Mouse (Mus musculus): Measurements from ENCODE around the gene Zfp36. TPM values are rescaled to one million over a fixed set of nuclear protein-coding genes. Genes with fewer than 3 reads are reported as not detected.

The Zfp36 gene
- polyA plus RNA-seq, 1 experiment from 2014 or later = 5.7 TPM

DNA sequence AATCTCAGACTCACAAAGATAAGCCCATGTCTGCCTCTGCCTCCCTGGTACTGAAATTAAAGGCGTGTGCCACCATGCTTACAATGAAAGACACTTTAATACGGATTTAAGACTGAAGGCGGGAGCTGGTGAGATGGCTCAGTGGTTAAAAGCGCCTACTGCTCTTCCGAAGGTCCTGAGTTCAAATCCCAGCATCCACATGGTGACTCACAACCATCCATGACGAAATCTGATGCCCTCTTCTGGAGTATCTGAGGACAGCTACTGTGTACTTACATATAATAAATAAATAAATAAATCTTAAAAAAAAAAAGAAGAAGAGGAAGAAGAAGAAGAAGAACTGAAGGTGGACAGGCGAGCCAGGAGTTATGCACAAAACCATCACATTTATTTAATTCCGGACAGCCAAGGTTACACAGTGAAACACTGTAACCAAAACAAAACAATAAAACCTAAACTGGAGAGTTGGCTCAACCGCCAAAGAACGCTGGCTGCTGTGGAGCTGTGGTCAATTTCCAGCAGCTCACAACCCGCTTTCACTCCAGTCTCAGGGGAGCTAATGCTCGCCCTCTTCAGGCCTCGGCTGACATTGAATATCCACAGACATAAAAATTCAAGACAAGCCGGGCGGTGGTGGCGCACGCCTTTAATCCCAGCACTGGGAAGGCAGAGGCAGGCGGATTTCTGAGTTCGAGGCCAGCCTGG is 40.7 kb downstream of the Zfp36 start:
- DNase-seq (ENCODE audit: low spot score) = peak; percentile 49
- H3K9me3 ChIP-seq = no peaks in the 10 kb centered on the region
- WGBS = 80% methylated on average over 19 of the region's 19 CpGs
- H3K27ac ChIP-seq (replicated peaks) = peak overlapping the region; percentile 93
- peaks cover 25% of the 10 kb centered on the region for H3K36me3 ChIP-seq (replicated peaks)
- no peaks in the 10 kb centered on the region for H3K27me3 ChIP-seq (replicated peaks; ENCODE audit: low read depth, poor library complexity, severe bottlenecking)
- peak overlapping the region; percentile 99 for H3K4me3 ChIP-seq
- H3K4me1 ChIP-seq = peaks cover 35% of the 10 kb centered on the region

DNA sequence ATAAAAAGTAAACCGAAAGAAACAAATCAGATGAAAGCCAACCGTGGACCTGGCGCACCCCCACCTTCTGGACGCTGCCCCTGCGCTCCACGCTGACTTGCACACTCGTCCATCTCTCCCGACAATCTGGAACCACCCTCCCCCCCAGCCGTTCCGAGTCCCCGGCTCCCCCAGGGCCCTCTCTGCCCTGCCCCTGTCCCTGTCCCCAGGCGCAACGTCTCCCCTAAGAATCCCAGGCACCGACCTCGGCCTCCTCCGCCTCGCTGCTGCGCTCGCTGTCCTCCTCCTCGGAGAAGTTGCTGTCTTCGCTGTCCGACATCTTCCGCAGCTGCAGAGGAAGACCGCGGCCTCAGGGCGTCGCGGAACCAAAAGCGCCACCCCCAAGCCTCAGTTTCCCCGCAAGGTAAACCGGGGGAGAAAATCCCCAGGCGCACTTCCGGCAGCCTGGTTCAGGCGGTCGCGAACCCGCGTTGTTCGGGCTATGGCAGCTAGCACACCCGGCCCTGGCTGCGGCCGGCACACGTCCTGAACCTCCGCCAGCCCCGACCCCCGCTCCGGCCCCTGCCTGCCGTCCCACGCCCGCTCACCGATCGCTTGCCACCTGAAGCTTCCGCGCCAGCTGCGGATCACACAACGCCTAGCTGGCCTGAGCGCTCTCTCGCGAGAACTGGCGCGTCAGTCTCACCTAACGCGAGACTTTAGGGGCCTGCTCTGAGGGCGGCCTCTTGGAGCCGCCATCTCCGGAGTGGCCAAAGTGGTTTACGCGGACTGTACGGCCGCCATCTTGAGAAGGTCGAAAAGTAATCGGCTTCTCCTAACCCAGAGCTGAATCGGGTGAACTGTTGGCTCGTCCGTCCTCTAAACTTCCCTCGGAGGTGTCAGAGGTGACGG is 41.7 kb downstream of the Zfp36 start, which contains the start of gene Supt5:
Gene Supt5, minus strand, starts transcription at position 639 of the 891 bp plus-strand sequence.
- under 1% methylated on average over 77 of the region's 77 CpGs for WGBS
- DNase-seq (ENCODE audit: low spot score) = peak; percentile 97
- Histone ChIP-seq H3K9me3 (no peaks in the 10 kb centered on the region), H3K4me3 (peak within 1 kb of the TSS; percentile 99), H3K4me1 (peaks cover 35% of the 10 kb centered on the region), H3K27me3 (replicated peaks; ENCODE audit: low read depth, poor library complexity, severe bottlenecking) (no peaks in the 10 kb centered on the region), H3K36me3 (replicated peaks) (peaks cover 33% of the 10 kb centered on the region), H3K27ac (replicated peaks) (peak within 1 kb of the TSS; percentile 93)

DNA sequence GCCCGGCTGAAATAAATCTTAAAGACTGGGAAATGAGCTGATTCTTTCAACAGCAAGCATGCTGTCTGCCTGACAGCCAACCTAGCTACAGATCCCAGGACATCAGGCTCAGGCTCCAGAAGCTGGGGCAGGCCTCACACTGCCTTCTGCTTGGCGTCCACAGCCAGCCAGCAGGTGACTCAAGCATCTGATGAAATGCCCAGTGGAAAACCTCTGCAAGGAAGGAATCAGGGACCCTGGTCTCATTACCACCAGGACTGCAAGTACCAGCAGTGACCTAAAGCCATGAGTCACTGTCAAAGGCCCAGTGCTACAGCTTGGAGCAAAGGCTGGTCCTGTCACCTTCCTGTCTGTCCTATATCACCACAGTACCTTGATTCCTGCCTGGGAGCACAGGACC is 44.6 kb downstream of the Zfp36 start:
- Histone ChIP-seq H3K4me3 (no peak overlapping the region), H3K27me3 (replicated peaks; ENCODE audit: low read depth, poor library complexity, severe bottlenecking) (no peaks in the 10 kb centered on the region), H3K4me1 (peaks cover 17% of the 10 kb centered on the region), H3K27ac (replicated peaks) (no peak overlapping the region), H3K9me3 (no peaks in the 10 kb centered on the region), H3K36me3 (replicated peaks) (peaks cover 61% of the 10 kb centered on the region)
- no peak for DNase-seq (ENCODE audit: low spot score)
- 88% methylated on average over 2 of the region's 2 CpGs for WGBS

DNA sequence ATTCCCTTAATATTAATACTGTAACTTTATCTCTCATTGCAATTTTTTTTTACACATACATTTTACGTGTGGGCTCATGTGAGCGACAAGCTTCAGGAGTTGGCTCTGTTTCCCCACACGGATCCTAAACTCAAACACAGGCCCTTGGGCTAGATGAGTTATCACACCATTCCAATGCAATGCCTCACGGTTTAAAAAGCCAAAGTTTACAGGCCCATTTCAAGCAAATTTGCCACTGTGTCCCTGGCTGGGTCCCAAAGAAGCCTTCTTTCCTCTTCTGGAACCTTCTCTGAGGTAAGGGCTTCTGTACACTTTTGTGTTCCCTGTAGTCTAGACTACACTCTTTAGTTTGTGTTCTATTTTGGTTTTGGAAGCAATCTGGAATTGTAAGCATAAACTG is 45.5 kb downstream of the Zfp36 start:
- H3K36me3 ChIP-seq (replicated peaks) = peaks cover 71% of the 10 kb centered on the region
- H3K27ac ChIP-seq (replicated peaks) = no peak overlapping the region
- peaks cover 17% of the 10 kb centered on the region for H3K4me1 ChIP-seq
- H3K4me3 ChIP-seq = no peak overlapping the region
- WGBS = 93% methylated on average over 4 of the region's 4 CpGs
- H3K9me3 ChIP-seq = no peaks in the 10 kb centered on the region
- DNase-seq (ENCODE audit: low spot score) = no peak
- no peaks in the 10 kb centered on the region for H3K27me3 ChIP-seq (replicated peaks; ENCODE audit: low read depth, poor library complexity, severe bottlenecking)

DNA sequence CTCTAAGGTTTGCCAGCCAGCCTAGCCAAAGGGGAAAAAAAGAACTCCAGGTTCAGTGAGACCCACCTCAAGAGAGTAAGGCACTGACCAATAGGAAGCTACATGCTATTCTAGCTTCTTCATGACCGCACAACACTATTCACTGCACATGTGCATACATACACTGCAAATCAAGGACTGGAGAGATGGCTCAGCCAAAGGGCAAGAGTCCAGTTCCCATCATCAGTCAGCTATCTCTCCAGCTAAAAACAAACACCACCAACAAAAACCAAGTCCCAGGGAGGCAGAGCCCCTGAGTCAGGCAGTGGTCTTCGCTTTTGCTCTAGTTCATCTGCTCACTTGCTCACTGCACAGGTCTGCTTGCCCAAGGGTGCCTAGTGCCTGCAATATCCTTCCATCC is 51.8 kb downstream of the Zfp36 start:
- no peaks in the 10 kb centered on the region for H3K4me1 ChIP-seq
- DNase-seq (ENCODE audit: low spot score) = no peak
- H3K27me3 ChIP-seq (replicated peaks; ENCODE audit: low read depth, poor library complexity, severe bottlenecking) = no peaks in the 10 kb centered on the region
- H3K4me3 ChIP-seq = no peak overlapping the region
- H3K9me3 ChIP-seq = no peaks in the 10 kb centered on the region
- no peak overlapping the region for H3K27ac ChIP-seq (replicated peaks)
- 94% methylated on average over 2 of the region's 2 CpGs for whole genome bisulfite sequencing
- peaks cover 99% of the 10 kb centered on the region for H3K36me3 ChIP-seq (replicated peaks)

Other genes with a start within 250 kb of the Zfp36 start
- 171 and 181 TPM in 2 replicates for gene Fbl, start 210.5 kb downstream of the Zfp36 start, polyA plus RNA-seq (2016; fragmentation: Nextera tagmentation; extraction: Ambion mirVana)
- gene Dyrk1b, start 200.8 kb downstream of the Zfp36 start, polyA plus RNA-seq (2016; fragmentation: Nextera tagmentation; extraction: Ambion mirVana) = 16.6 TPM in 2 replicates
- 2.0 and 2.7 TPM in 2 replicates for gene Eid2, start 112.4 kb downstream of the Zfp36 start, polyA plus RNA-seq (2016; fragmentation: Nextera tagmentation; extraction: Ambion mirVana)
- gene Eid2b, start 102.5 kb downstream of the Zfp36 start, polyA plus RNA-seq (2016; fragmentation: Nextera tagmentation; extraction: Ambion mirVana) = 9.3 and 9.7 TPM in 2 replicates
- 0.18 and 0.49 TPM in 2 replicates for gene Selenov, start 89.1 kb downstream of the Zfp36 start, polyA plus RNA-seq (2016; fragmentation: Nextera tagmentation; extraction: Ambion mirVana)
- 7.3 and 13.9 TPM in 2 replicates for gene Dll3, start 78.0 kb downstream of the Zfp36 start, polyA plus RNA-seq (2016; fragmentation: Nextera tagmentation; extraction: Ambion mirVana)
- 215 and 243 TPM in 2 replicates for gene Timm50, start 68.2 kb downstream of the Zfp36 start, polyA plus RNA-seq (2016; fragmentation: Nextera tagmentation; extraction: Ambion mirVana)
- 122 and 124 TPM in 2 replicates for gene Supt5, start 41.5 kb downstream of the Zfp36 start, polyA plus RNA-seq (2016; fragmentation: Nextera tagmentation; extraction: Ambion mirVana)
- gene Rps16, start 29.6 kb downstream of the Zfp36 start, polyA plus RNA-seq (2016; fragmentation: Nextera tagmentation; extraction: Ambion mirVana) = 1,023 and 1,043 TPM in 2 replicates
- 93.4 and 101 TPM in 2 replicates for gene Plekhg2, start 7.7 kb downstream of the Zfp36 start, polyA plus RNA-seq (2016; fragmentation: Nextera tagmentation; extraction: Ambion mirVana)
- gene Med29, start 12.5 kb upstream of the Zfp36 start, polyA plus RNA-seq (2016; fragmentation: Nextera tagmentation; extraction: Ambion mirVana) = 61.9 and 62.6 TPM in 2 replicates
- gene Paf1, start 12.7 kb upstream of the Zfp36 start, polyA plus RNA-seq (2016; fragmentation: Nextera tagmentation; extraction: Ambion mirVana) = 88.3 and 89.0 TPM in 2 replicates
- 6.9 and 7.1 TPM in 2 replicates for gene Gmfg, start 57.2 kb upstream of the Zfp36 start, polyA plus RNA-seq (2016; fragmentation: Nextera tagmentation; extraction: Ambion mirVana)
- 4.9 TPM in 2 replicates for gene Lrfn1, start 71.7 kb upstream of the Zfp36 start, polyA plus RNA-seq (2016; fragmentation: Nextera tagmentation; extraction: Ambion mirVana)
- not detected in 2 replicates for gene Ifnl2, start 130.2 kb upstream of the Zfp36 start, polyA plus RNA-seq (2016; fragmentation: Nextera tagmentation; extraction: Ambion mirVana)
- gene Ifnl3, start 142.6 kb upstream of the Zfp36 start, polyA plus RNA-seq (2016; fragmentation: Nextera tagmentation; extraction: Ambion mirVana) = not detected in 2 replicates
- gene Sycn, start 160.6 kb upstream of the Zfp36 start, polyA plus RNA-seq (2016; fragmentation: Nextera tagmentation; extraction: Ambion mirVana) = not detected in 2 replicates
- 0.10 TPM in 1 of 2 replicates, not detected in the other for gene Nccrp1, start 167.0 kb upstream of the Zfp36 start, polyA plus RNA-seq (2016; fragmentation: Nextera tagmentation; extraction: Ambion mirVana)
- 36.0 and 38.9 TPM in 2 replicates for gene Samd4b, start 217.9 kb upstream of the Zfp36 start, polyA plus RNA-seq (2016; fragmentation: Nextera tagmentation; extraction: Ambion mirVana)
- 70.1 and 75.8 TPM in 2 replicates for gene Pak4, start 217.9 kb upstream of the Zfp36 start, polyA plus RNA-seq (2016; fragmentation: Nextera tagmentation; extraction: Ambion mirVana)